Mouse (Mus musculus) layer of hippocampus, postnatal 25 days (tissue): ENCODE measurements at regions not wholly inside any gene's neighbourhood (a gene's known extent, or its start where the extent isn't known, plus 50 kb on each side); places are given as distances from the start of the nearest gene placed in this dataset.

Experiments
- DNase-seq, 2 experiments: peaks; one replicate each; pipeline ENCODE4 v3.0.0; 2022; ENCODE audit warnings: mixed read lengths in 2 of 2, low spot score in 1 of 2; ENCODE audit errors: extremely low spot score in 1 of 2

DNA sequence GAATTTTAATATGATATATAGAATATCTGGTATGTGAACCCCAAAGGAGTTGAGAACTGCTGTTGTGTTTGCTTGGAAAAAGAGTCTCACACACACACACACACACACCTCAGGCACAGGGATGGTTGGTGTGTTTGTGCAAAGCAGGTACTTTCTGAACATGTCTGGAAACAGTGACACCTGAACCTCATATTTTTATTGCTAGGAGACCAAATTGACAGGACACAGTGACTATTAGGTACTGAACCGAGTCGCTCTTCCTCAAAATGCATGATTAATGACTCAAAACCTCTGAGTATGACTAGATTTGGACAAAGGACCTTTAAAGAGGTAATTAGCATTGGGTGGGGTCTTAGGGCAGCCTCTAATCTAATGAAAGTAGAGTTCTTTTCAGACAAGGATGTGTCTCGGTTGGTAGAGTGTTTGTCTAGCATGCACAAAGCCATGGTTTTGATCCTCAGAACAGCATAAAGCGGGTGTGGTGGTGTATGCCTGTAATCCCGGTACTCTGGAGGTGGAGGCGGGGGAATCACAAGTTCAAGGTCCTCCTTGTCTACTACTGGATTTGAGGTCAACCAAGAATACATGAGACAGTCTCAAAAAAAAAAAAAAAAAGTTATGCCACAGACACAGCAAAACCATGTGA is 191.0 kb upstream of the Map3k1 start:
- DNase-seq, result no peak

DNA sequence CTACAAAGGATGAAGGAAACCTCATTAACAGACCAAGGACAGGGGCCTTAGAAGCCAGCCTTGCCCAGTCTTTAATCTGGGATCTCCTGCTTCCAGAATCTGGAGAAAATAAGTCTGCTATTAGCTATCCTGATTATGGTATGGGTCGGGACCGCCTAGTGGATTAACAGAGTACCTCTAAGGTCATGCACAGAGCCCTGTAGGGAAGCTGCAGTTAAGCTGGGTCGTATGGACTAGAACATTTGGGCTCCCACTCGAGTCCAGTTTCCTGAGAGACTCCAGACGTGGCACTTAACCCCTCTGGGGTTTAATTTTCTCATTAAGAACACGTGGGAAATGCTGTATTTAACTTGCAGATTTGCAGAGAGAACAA is 191.5 kb upstream of the Map3k1 start:
- DNase-seq, result no peak

GRCm38 (mm10) chr13:112000696-112001095 is 191.9 kb upstream of the Map3k1 start:
- no peak for DNase-seq

DNA sequence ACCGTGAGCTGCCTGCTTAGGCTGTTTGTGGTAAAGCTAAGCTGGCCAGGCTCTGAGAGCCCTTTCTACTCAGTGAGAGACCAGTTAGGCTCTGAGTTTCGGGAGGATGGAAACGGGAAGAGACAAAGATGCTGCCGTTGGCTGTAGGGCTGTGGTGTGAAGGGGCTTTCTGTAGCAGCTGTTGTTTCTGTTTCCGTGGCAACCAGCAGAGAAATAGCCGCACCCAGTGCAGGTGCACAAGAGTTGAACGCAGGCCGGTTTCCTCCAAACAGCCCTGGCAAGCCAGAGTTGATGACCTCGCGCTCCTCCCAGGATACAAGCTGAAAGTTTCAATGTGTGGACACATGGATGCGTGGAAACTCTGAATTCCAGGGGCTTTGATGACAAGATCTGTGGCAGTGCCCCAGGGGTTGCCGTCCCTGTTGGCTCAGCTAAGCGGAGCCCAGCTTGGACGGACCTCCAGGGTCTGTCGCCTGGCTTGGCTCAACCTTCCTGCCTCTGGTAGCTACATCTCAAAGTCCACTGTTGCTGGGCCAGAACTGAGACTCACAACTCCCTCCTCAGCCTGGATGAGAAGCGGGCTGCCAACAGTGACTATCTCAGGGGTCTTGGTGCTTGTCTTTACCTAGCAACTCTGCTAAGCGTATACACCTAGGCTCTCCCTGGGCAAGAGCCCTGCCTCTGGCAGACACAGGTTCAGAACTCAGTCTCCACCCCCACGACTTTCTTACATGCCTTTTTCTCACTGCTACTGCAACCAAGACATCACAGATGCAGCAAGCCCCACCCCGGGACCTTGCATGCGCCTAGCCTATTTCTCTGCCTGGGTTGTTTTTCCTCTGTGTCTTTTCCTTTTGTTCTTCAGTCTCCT is 192.6 kb upstream of the Map3k1 start:
- DNase-seq, result no peak

DNA sequence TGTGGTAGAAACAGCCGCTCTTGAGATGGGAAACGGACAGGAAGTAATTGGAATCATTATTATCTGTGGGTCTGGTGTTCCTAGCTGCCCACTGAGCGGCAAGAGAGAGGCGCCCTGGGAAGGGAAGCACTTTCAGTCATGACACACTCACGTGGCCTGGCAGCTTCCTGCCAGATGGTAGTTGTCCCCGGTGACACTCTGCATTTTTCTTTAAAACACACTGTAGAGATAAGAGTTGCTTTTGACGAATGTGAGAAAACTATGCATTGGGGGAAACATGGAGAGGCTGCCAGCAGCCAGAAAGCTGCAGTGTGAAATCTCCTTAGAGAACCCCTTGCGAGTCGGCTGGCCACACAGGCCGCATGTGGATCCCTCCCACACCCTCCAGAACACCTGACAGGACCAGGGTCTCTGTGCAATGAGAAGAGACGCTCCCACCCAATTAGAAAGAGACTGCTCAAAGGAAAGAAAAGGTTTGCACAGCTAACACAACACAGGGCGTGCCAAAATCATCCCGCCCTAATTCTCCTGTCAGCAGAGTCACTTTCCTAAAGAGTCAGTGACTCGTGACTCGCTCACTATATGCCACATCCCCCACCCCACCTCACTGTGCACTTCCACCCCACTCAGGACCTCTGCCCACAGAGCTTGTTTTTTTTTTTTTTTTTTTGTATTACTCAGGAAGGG is 194.0 kb upstream of the Map3k1 start:
- no peak for DNase-seq

GRCm38 (mm10) chr13:112003445-112003844 is 194.7 kb upstream of the Map3k1 start:
- DNase-seq, result no peak

- no peak for DNase-seq
These were observed 195.3 kb upstream of the Map3k1 start for GRCm38 (mm10) chr13:112004126-112004525.

DNA sequence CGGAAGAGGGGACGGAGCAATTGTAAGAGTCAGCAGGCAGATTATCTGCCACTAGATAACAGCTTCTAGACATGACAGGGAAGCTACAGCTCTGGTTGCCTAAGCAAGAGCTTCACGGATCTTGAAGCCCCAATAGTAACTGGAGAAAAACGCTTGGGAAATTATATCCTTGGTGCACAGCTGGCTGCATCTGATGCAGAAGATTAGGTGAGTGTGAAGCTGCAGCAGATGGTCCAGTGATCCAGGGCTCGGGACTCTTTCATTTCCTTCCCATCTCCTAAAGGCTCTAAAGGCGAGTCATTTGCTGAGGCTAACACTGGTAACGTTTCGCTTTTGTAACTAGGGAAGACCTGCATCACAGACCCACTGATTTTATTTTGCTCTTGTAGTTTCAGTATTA is 196.6 kb upstream of the Map3k1 start:
- DNase-seq, result no peak

- DNase-seq, result no peak
These were observed 200.0 kb upstream of the Map3k1 start for GRCm38 (mm10) chr13:112008806-112009205.

GRCm38 (mm10) chr13:112009288-112009687 is 200.5 kb upstream of the Map3k1 start:
- no peak for DNase-seq

- DNase-seq, result no peak
These were observed 201.7 kb upstream of the Map3k1 start for GRCm38 (mm10) chr13:112010464-112010863.

DNA sequence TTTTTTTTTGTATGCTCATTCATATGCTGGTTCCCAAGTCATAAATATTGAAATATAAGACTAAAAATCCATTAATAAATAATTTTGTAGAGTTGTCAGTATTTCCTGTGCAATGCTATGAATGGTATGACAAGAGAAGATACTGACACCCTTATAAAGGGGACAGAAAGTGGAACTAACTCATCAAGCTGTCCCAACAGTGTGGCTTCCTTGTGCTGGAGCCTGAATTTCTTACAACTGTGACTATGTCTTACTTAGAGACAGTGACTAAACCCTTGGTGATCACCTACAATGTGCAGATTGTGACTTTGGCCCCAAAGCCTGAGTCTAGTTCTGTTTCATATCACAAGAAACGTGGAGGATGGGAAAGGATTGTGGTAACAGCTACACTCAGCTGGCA is 203.8 kb upstream of the Map3k1 start:
- DNase-seq, result no peak

- no peak for DNase-seq
These were observed 206.3 kb upstream of the Map3k1 start for GRCm38 (mm10) chr13:112015083-112015482.

DNA sequence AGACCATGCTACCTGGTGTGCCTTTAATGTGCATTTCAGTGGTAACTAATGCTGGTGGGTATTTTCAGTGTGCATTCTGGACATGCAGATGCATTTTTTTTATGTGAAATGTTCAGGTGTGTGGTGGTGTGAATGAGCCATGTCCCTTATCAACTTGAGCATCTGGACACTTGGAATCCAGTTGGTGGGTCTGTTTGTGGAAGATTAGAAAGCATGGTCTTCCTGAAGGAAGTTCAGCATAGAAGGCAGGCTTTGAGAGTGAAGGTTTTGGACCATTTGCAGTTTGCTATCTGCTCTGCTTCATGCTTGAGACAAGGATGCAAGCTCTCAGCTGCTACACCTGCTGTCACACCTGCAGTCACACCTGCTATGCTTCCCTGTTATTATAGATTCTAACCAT is 207.5 kb upstream of the Map3k1 start:
- no peak for DNase-seq

DNA sequence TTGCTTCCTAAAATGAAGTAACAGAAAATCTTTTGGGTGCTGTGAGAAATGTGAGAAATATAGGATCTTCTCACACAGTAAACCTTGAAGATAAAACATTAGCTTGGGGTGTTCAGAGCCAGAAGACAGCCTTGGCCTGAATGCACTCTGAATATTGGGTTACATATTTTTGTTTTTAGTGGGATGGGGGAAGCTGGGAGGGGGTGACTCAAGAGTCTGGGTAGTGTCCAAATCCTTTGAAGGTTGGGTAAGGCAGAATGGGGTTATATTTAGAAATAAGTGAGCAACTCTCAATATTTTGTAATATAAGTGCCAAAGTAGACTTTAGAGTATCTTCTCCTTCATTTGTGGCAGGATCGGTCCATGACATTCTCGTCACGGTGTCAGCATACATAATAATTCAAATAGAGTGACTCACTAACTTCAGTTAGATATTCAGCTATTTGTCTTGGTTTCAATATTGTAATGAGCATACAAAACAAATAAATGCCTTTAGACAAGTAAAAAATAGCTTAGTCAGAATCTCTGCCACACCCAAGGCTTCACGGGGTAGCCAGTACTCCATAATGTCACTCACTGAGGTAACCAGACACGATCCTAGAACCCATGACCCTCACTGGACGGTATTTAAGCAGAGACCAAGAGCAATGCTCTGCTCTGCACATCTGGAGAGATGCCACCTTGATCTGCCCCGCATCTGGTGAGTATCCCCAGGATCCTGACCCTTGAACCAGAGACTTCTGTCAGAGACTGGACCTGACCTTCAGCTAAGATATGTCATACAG is 209.9 kb upstream of the Map3k1 start:
- DNase-seq, result no peak

GRCm38 (mm10) chr13:112019575-112019974 is 210.8 kb upstream of the Map3k1 start:
- DNase-seq, result no peak

DNA sequence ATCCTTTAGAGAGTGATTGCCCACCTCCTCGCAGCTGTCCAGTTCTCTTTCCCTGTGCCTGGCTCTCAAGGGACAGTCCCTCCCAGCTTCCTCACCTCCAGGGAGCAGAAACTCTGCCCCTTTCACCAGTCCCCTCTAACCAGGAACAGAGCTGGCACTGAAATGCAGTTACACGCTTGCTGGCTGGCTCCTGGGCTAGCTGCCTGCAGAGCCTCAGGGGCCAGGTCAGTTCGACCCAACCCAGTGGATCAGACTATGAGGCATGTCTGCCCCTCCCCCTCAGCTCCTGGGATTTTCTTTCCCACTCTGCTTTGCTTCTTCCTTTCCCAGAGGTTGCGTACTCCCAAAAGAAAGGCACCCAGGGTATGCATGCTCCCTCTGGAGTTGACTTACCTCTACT is 214.4 kb upstream of the Map3k1 start:
- DNase-seq, result no peak

DNA sequence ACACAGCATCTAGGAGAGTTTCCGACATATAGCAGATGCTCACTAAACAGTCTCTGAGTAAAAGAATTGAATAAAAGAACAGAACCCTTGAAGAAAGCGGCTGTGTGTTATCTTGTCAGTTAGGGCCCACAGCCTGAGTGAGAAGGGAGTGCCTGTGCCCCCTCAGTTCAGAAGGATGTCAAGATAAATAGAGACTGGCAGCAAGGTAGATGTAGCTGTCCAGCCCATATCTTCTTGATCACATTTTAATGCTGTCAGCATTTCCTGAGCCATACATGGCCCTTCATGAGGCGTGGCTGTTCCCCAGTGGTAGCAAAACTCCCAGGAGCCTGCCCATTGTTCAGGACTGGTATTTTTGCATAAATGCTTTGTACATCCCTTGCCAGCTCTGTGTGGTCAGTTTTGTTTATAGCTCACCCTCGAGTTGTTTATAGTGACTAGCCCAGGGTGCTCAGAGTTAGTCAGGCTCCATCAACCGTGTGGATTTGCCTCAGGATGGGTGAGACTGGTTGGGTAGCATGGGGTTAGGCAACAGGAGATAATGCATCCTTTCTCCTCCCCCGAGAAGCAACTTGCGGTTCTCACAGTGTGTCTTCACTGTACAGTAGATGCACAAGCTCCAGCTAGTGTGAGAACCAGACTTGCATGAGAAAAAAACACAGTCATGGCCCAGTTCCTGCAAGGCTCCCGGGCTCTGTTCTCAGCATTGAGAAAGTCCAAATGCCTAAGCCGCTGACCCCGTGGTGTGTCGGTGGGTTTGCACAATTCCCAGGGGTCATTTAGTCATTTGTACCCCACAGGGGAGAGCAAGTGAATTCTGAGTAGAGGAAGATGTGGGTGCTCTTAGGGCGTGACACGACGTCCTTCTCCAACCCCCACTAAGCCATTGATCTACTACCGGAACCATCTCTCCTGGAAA is 216.1 kb upstream of the Map3k1 start:
- no peak for DNase-seq

GRCm38 (mm10) chr13:112025586-112025950 is 216.8 kb upstream of the Map3k1 start:
- DNase-seq, result no peak

DNA sequence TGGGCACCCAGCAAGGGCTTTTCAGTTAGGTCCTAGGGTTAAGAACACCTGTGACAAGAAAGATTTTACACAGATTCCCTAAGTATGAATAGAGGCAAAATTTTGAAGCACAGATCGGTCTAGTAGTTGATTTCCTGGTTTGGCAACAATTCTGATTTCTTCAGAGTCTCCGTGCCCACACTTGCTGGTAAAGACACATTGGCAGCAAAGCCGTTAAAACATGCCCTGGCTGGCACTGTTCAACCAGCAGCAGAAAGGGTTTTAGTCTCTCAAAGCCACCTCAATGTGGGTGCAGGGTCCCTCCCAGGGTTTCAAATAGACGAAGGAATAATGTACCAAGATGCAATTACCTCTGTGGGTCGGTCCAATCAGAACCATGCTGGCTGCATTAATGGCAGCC is 218.9 kb upstream of the Map3k1 start:
- DNase-seq, result no peak
